Mouse (Mus musculus) forebrain, embryonic 12.5 days (tissue): Measurements from ENCODE around the gene Lgr5. TPM values are rescaled to one million over a fixed set of nuclear protein-coding genes. Genes with fewer than 3 reads are reported as not detected.

Source experiments
- ATAC-seq: fragments of 200-750 bp; cut with Nextera tagmentation; 2 replicates; pipeline ENCODE4 v1.8.0; 2017; ENCODE audit warnings: moderate TSS enrichment; ENCODE audit not compliant: low FRiP score
- H3K27ac ChIP-seq: fragments of 300-500 bp; sonication (generic); 2 replicates; pipeline ENCODE4 v1.5.1; 2016; ENCODE audit warnings: mild to moderate bottlenecking
- H3K27me3 ChIP-seq: fragments of 300-500 bp; sonication (generic); 2 replicates; pipeline ENCODE4 v1.6.1; 2016; ENCODE audit warnings: mild to moderate bottlenecking
- H3K36me3 ChIP-seq: fragments of 300-500 bp; sonication (generic); replicated peaks from 2 replicates; pipeline ENCODE4 v1.6.1; 2016; ENCODE audit warnings: mild to moderate bottlenecking
- H3K4me1 ChIP-seq: fragments of 300-500 bp; sonication (generic); 2 replicates; pipeline ENCODE4 v1.6.1; 2016
- H3K4me2 ChIP-seq: fragments of 300-500 bp; sonication (generic); 2 replicates; pipeline ENCODE4 v1.6.1; 2016; ENCODE audit warnings: mild to moderate bottlenecking, moderate library complexity
- H3K4me3 ChIP-seq: fragments of 300-500 bp; sonication (generic); replicated peaks from 2 replicates; pipeline ENCODE4 v1.5.1; 2016; ENCODE audit warnings: mild to moderate bottlenecking
- H3K9ac ChIP-seq: fragments of 300-500 bp; sonication (generic); 2 replicates; pipeline ENCODE4 v1.6.1; 2016; ENCODE audit warnings: mild to moderate bottlenecking
- H3K9me3 ChIP-seq: fragments of 300-500 bp; sonication (generic); 2 replicates; pipeline ENCODE4 v1.6.1; 2016
- WGBS: fragments of 180-500 bp; shearing (Covaris S2); methylation state at CpG from one replicate; pipeline ENCODE4 v1.1.7; 2016; 5-methylcytosine and 5-hydroxymethylcytosine counted together
- polyA plus RNA-seq: library from polyadenylated mRNA; unstranded; fragments of >200 nt; fragmentation: Nextera tagmentation; extraction: Ambion mirVana; gene quantifications from 2 replicates; pipeline ENCODE4 v1.2.1, GENCODE M21; 2016

Lgr5 gene
- polyA plus RNA-seq, 1 experiment from 2014 or later = 2.0 TPM

DNA sequence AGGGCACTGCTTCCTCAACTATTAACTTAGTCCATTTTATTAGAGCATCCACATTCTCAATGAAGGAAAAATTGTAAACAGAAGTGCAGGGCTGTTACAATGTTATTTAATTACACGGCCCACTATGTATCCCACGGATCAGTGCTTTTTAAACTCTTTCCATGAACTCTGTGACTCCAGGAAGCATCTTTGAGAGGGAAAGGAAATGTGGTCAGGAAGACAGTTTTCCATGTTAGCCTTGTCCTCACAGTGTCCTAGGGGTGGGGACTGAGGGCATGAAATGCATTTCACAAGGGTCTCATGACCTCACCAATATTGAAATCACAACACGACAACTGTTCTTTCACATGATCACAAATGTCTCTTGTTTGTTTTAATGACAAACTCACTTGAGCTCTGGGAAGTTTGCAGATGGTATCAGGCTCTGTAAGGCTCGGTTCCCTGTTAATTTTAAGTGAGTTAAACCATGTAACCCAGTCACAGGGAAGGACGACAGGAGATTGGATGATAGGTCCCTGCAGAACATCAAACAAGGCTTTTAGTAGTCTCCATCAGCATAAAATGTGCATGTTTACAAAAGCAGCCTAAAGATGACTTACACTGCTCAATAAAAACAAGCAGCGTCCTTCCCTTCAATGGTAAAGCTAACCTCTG, 130.1 kb downstream of the Lgr5 start:
- H3K36me3 ChIP-seq = no peaks in the 10 kb centered on the region
- H3K9ac ChIP-seq = no peak overlapping the region
- H3K4me3 ChIP-seq = no peak overlapping the region
- H3K27me3 ChIP-seq = peaks cover 29% of the 10 kb centered on the region
- H3K4me2 ChIP-seq = no peak overlapping the region
- no peak for ATAC-seq
- H3K9me3 ChIP-seq = no peaks in the 10 kb centered on the region
- no peaks in the 10 kb centered on the region for H3K4me1 ChIP-seq
- no peak overlapping the region for H3K27ac ChIP-seq
- 77% methylated on average over 6 of the region's 6 CpGs for WGBS

DNA sequence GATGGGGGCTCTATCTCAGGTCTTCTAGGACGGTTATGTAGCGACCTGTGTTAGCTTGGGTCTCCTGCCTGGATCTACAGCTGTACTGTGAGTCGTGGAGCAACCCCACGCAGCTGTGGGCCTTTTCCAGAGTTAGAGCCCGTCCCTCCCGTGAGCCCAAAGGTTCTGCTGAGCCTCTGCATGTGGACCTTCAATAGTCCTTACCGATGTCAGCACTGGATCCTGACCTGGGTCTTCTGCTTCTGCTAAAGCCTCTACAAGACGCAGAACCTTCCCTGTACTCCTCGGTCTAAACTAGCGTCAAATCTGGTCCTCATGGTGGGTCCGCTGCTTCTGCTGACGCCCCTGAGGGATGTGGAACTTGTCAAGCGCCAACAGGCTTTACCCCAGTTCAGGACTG, 139.0 kb downstream of the Lgr5 start:
- no peak overlapping the region for H3K27ac ChIP-seq
- no peaks in the 10 kb centered on the region for H3K27me3 ChIP-seq
- 93% methylated on average over 13 of the region's 13 CpGs for WGBS
- ATAC-seq = no peak
- no peaks in the 10 kb centered on the region for H3K4me1 ChIP-seq
- H3K4me3 ChIP-seq = no peak overlapping the region
- H3K36me3 ChIP-seq = no peaks in the 10 kb centered on the region
- H3K9ac ChIP-seq = no peak overlapping the region
- H3K4me2 ChIP-seq = no peak overlapping the region
- H3K9me3 ChIP-seq = peaks cover 3% of the 10 kb centered on the region; the same call in 1 of the 2 replicates

DNA sequence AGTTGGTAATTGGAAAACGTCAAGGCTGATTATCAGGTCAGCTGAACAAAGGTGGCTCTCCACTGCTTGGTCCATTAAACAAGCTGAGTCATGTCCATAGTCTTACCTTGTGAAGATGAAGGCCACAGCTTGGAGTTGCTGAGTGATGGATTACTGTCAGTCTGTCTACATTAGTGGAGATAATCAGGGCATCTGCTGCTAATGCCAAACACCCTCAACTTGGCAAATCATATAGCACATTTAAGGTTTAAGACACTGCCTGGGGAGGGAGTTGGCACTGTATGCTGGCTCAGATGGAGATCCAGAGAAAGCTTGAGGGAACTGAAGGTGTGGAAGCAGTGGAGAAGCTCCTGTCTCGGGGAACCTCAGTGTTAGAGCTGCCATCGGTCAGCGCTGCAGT, 150.3 kb downstream of the Lgr5 start:
- Histone ChIP-seq H3K27me3 (no peaks in the 10 kb centered on the region), H3K9me3 (no peaks in the 10 kb centered on the region), H3K4me2 (no peak overlapping the region), H3K4me3 (no peak overlapping the region), H3K27ac (no peak overlapping the region), H3K9ac (no peak overlapping the region), H3K4me1 (no peaks in the 10 kb centered on the region), H3K36me3 (peaks cover 26% of the 10 kb centered on the region)
- 86% methylated on average over 4 of the region's 4 CpGs for WGBS
- no peak for ATAC-seq

GRCm38 (mm10) chr10:115425351-115425750, 162.2 kb downstream of the Lgr5 start:
- Histone ChIP-seq H3K27me3 (no peaks in the 10 kb centered on the region), H3K4me1 (no peaks in the 10 kb centered on the region), H3K9ac (no peak overlapping the region), H3K4me2 (no peak overlapping the region), H3K9me3 (no peaks in the 10 kb centered on the region), H3K27ac (no peak overlapping the region), H3K36me3 (peaks cover 57% of the 10 kb centered on the region), H3K4me3 (no peak overlapping the region)
- ATAC-seq = no peak
- 60% methylated on average over 2 of the region's 2 CpGs for WGBS

GRCm38 (mm10) chr10:115421976-115422375, 165.6 kb downstream of the Lgr5 start:
- H3K4me1 ChIP-seq = no peaks in the 10 kb centered on the region
- H3K27me3 ChIP-seq = no peaks in the 10 kb centered on the region
- peaks cover 46% of the 10 kb centered on the region for H3K36me3 ChIP-seq
- no peak overlapping the region for H3K4me2 ChIP-seq
- no peak overlapping the region for H3K4me3 ChIP-seq
- 83% methylated on average over 4 of the region's 4 CpGs for WGBS
- no peak for ATAC-seq
- H3K9me3 ChIP-seq = no peaks in the 10 kb centered on the region
- no peak overlapping the region for H3K9ac ChIP-seq
- H3K27ac ChIP-seq = no peak overlapping the region

DNA sequence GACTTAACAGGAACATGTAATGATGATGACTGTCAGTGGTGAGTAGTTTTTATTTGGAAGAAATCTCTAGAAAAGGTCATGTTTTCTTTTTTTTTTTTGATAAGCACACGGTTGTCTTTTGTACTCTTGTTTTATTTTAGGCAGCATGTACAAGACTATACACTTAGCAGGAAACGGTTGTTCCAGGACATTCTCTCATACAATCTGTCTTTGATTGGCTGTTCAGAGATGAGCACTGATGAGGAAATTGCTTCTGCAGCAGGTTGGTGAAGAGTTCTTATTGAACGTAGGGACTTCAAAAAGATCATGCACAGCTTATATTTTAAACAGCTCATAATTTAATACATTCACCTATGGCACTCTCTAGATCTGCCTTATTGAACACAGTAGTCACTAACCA, 173.5 kb downstream of the Lgr5 start:
- H3K9me3 ChIP-seq = no peaks in the 10 kb centered on the region
- H3K4me2 ChIP-seq = no peak overlapping the region
- H3K27ac ChIP-seq = no peak overlapping the region
- H3K27me3 ChIP-seq = no peaks in the 10 kb centered on the region
- ATAC-seq = no peak
- no peak overlapping the region for H3K9ac ChIP-seq
- no peak overlapping the region for H3K4me3 ChIP-seq
- WGBS = 87% methylated on average over 3 of the region's 3 CpGs
- H3K36me3 ChIP-seq = peaks cover 73% of the 10 kb centered on the region
- H3K4me1 ChIP-seq = no peaks in the 10 kb centered on the region

DNA sequence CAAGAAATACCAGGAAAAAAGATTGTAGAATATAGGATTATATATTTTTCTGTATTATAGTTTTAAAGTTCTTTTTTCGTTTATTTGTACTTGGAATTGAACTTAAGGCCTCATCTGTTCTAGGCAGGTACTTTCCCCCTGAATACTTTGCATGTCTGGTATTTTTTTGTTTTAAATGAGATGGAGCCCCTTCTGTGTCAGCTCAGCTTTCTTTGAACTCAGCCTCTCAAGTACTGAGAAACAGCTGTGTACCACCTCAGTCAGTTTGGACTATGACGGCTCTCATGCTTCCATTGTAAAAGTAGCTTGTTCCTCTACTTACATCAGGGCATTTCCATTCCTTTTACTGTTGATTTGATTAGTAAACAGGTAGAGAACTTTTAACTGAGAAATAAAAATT, 174.1 kb downstream of the Lgr5 start:
- Histone ChIP-seq H3K4me3 (no peak overlapping the region), H3K9me3 (no peaks in the 10 kb centered on the region), H3K4me1 (no peaks in the 10 kb centered on the region), H3K27ac (no peak overlapping the region), H3K9ac (no peak overlapping the region), H3K27me3 (no peaks in the 10 kb centered on the region), H3K4me2 (no peak overlapping the region), H3K36me3 (peaks cover 71% of the 10 kb centered on the region)
- ATAC-seq = no peak
- WGBS = 89% methylated on average over 2 of the region's 2 CpGs

- ATAC-seq = no peak
- Histone ChIP-seq H3K4me1 (no peaks in the 10 kb centered on the region), H3K36me3 (peaks cover 64% of the 10 kb centered on the region), H3K27ac (no peak overlapping the region), H3K9ac (no peak overlapping the region), H3K9me3 (no peaks in the 10 kb centered on the region), H3K4me3 (no peak overlapping the region), H3K4me2 (no peak overlapping the region), H3K27me3 (no peaks in the 10 kb centered on the region)
- 68% methylated on average over 6 of the region's 6 CpGs for WGBS
These were observed 181.2 kb downstream of the Lgr5 start for GRCm38 (mm10) chr10:115406393-115406792.

Other genes with a start within 250 kb of the Lgr5 start
- gene Tmem19, start 225.3 kb downstream of the Lgr5 start, polyA plus RNA-seq = 35.3 and 43.3 TPM in 2 replicates
- 32.3 and 36.9 TPM in 2 replicates for gene Thap2, start 203.3 kb downstream of the Lgr5 start, polyA plus RNA-seq
- 26.1 and 26.7 TPM in 2 replicates for gene Zfc3h1, start 202.8 kb downstream of the Lgr5 start, polyA plus RNA-seq
- gene A930009A15Rik, start 17.8 kb downstream of the Lgr5 start, polyA plus RNA-seq = not detected in 2 replicates
- gene Tspan8, start 229.1 kb upstream of the Lgr5 start, polyA plus RNA-seq = 0.27 and 0.43 TPM in 2 replicates